Mouse (Mus musculus): ENCODE data around the gene Tm7sf3. TPM values are rescaled to one million over a fixed set of nuclear protein-coding genes. Genes with fewer than 3 reads are reported as not detected.

The Tm7sf3 gene
- polyA plus RNA-seq, 1 experiment from 2014 or later: 32.5 TPM

DNA sequence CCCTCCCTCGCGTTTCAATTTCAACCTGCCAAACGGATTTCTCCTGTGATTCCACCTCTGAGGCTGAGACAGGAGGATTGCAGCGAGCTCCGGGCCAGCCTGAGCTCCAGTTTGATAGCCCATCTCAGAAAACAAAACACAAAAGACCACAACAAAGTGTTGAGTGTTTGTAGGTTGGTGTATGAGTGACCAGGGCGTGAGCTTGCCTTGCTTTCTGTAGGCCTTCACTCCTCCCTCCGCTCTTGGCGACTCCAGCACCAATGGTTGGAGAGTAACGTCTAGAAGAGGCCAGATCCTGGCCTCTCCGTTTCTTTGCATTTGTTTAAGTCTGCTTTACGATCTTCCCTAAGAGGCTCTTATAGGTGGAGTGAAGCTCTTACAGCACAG is 553 bp upstream of the Tm7sf3 start:
- H3K4me2 ChIP-seq (replicated peaks): peak overlapping the region; percentile 86
- no peaks in the 10 kb centered on the region for H3K27me3 ChIP-seq (replicated peaks)
- peak overlapping the region; percentile 92; the same call in 1 of the 2 replicates for H3K27ac ChIP-seq
- H3K9ac ChIP-seq: peak overlapping the region; percentile 94
- H3K36me3 ChIP-seq: no peaks in the 10 kb centered on the region
- peak; percentile 6; the same call in 1 of the 2 replicates for ATAC-seq
- 16% methylated on average over 11 of the region's 11 CpGs for WGBS
- peak overlapping the region; percentile 80 for H3K4me3 ChIP-seq (replicated peaks)
- 0 out of 2 replicates have a peak, but pooled peaks cover 4% of the 10 kb centered on the region for H3K4me1 ChIP-seq (replicated peaks)
- no peaks in the 10 kb centered on the region for H3K9me3 ChIP-seq

GRCm38 (mm10) chr6:146641621-146642210 is 908 bp downstream of the Tm7sf3 start:
- H3K9ac ChIP-seq: no peak overlapping the region
- H3K4me2 ChIP-seq (replicated peaks): peak overlapping the region; percentile 57
- H3K27me3 ChIP-seq (replicated peaks): no peaks in the 10 kb centered on the region
- H3K9me3 ChIP-seq: no peaks in the 10 kb centered on the region
- no peaks in the 10 kb centered on the region for H3K36me3 ChIP-seq
- peak overlapping the region; percentile 80 for H3K4me3 ChIP-seq (replicated peaks)
- H3K4me1 ChIP-seq (replicated peaks): 0 out of 2 replicates have a peak, but pooled peaks cover 4% of the 10 kb centered on the region
- WGBS: 68% methylated on average over 11 of the region's 11 CpGs
- no peak overlapping the region for H3K27ac ChIP-seq
- no peak for ATAC-seq

- Histone ChIP-seq H3K4me2 (replicated peaks) (no peak overlapping the region), H3K27me3 (replicated peaks) (no peaks in the 10 kb centered on the region), H3K27ac (no peak overlapping the region), H3K36me3 (no peaks in the 10 kb centered on the region), H3K9me3 (no peaks in the 10 kb centered on the region), H3K4me1 (replicated peaks) (0 out of 2 replicates have a peak, but pooled peaks cover 4% of the 10 kb centered on the region), H3K9ac (no peak overlapping the region), H3K4me3 (replicated peaks) (no peak overlapping the region)
- no peak for ATAC-seq
- WGBS: 79% methylated on average over 6 of the region's 6 CpGs
Measured at GRCm38 (mm10) chr6:146640991-146641390, 1.6 kb downstream of the Tm7sf3 start.

DNA sequence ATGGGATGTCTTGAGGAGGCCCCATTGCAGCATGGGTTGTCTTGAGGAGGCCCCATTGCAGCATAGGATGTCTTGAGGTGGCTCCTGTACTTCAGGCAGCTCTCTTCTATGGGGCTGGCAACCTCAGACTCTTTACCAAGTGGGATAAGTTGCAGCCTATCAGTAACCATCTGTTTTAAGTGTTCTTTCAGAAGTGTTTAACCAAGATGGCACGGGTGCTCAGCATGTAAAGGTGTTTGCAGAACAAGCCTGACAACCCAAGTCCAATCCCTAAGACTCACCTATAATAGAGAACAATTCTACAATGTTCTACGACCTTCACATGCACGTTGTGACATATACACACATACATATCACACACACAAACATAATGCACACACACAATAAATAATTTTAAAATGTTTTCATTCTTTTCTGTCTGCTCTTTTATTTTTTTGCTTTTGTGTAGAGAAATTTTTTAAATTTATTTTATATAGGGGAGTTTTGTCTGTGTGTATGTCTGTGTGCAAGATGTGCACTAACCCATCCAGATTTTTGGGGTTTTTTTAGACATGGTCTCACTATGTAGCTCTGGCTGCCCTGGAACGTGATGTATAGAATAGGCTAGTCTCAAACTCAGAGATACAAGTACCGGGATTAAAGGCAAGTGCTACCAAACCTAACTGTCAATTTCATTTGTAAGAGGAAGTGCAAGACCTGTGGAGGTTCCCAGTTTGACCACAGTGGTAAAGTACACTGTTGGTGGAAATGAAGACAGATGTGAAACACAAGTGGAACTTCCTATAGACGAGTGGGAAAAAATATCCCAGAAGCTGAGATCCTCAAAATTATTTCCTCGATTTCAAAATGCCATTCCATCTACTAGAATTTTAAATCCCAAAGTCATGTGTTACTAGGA is 2.3 kb downstream of the Tm7sf3 start:
- 0 out of 2 replicates have a peak, but pooled peaks cover 4% of the 10 kb centered on the region for H3K4me1 ChIP-seq (replicated peaks)
- H3K9ac ChIP-seq: no peak overlapping the region
- H3K36me3 ChIP-seq: no peaks in the 10 kb centered on the region
- H3K4me3 ChIP-seq (replicated peaks): no peak overlapping the region
- H3K27ac ChIP-seq: no peak overlapping the region
- H3K9me3 ChIP-seq: no peaks in the 10 kb centered on the region
- no peaks in the 10 kb centered on the region for H3K27me3 ChIP-seq (replicated peaks)
- 78% methylated on average over 7 of the region's 7 CpGs for WGBS
- H3K4me2 ChIP-seq (replicated peaks): no peak overlapping the region
- no peak for ATAC-seq

DNA sequence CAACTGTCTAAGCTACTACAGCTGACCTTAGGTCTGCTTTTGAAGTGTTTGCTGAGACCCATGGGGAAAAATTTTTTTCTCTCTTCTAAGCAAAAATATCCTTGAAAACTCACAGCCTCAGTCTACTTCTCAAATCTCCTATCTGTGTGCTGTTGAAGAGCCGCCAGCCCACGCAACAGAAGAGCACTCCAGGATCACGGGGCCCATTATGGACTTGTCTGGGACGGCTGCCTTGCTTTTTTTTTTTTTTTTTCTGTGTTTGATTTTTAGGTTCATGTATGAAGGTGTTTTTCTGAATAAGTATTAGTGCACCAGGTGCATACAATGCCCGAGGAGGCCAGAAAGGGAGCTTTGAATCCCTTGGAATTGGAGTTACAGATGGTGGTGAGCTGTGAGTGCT is 6.1 kb downstream of the Tm7sf3 start:
- Histone ChIP-seq H3K36me3 (no peaks in the 10 kb centered on the region), H3K4me3 (replicated peaks) (no peak overlapping the region), H3K27me3 (replicated peaks) (no peaks in the 10 kb centered on the region), H3K4me2 (replicated peaks) (no peak overlapping the region), H3K27ac (no peak overlapping the region), H3K4me1 (replicated peaks) (peaks cover 7% of the 10 kb centered on the region), H3K9me3 (no peaks in the 10 kb centered on the region), H3K9ac (no peak overlapping the region)
- ATAC-seq: no peak
- WGBS: 82% methylated on average over 5 of the region's 5 CpGs

- no peak overlapping the region for H3K9ac ChIP-seq
- ATAC-seq: no peak
- no peaks in the 10 kb centered on the region for H3K36me3 ChIP-seq
- peak overlapping the region; percentile 69 for H3K4me2 ChIP-seq (replicated peaks)
- H3K27me3 ChIP-seq (replicated peaks): no peaks in the 10 kb centered on the region
- WGBS: 67% methylated on average over 4 of the region's 4 CpGs
- peaks cover 7% of the 10 kb centered on the region for H3K4me1 ChIP-seq (replicated peaks)
- no peak overlapping the region for H3K27ac ChIP-seq
- H3K9me3 ChIP-seq: no peaks in the 10 kb centered on the region
- peak overlapping the region; percentile 69; the same call in 1 of the 2 replicates for H3K4me3 ChIP-seq (replicated peaks)
Measured at GRCm38 (mm10) chr6:146634759-146635606, 7.6 kb downstream of the Tm7sf3 start.

DNA sequence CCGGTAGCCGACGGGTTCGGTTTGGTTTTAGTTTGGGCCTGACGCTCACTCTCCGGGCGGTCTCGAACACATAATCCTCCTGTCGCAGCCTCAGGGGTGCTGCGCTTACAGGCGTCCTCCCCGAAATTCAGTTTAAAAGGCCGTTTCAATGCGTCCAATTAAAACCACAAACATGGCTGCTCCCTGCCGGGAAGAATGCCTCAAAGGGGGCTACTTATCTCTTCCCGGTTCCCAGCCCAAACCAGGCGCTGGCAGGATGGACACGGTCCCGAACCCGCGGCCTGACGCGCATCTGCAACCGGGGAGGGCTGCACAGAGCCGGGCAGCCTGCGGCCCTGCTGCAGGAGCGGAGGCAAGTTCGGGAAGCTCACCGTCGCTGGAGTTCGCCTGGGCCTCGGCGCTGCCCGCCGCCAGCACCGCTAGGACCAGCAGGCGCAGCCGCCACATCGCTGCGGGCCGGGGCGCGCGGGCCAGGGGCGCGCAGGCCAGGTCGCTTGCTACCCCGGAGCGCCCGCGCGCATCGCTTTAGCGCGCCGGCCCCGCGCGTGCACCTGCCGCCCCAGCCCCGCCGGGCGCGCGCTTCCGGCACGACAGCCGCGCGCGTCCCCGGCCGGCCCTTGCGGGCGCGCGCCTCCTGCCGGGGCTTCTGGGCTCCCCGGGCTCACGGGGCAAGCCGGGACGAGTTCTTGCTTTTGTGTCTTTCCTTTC is 8.5 kb downstream of the Tm7sf3 start:
- peak overlapping the region; percentile 71 for H3K9ac ChIP-seq
- H3K4me2 ChIP-seq (replicated peaks): peak overlapping the region; percentile 69
- WGBS: 1% methylated on average over 80 of the region's 82 CpGs
- H3K27me3 ChIP-seq (replicated peaks): no peaks in the 10 kb centered on the region
- H3K27ac ChIP-seq: peak overlapping the region; percentile 80
- peaks cover 7% of the 10 kb centered on the region for H3K4me1 ChIP-seq (replicated peaks)
- ATAC-seq: peak; percentile 96
- H3K4me3 ChIP-seq (replicated peaks): peak overlapping the region; percentile 69
- no peaks in the 10 kb centered on the region for H3K36me3 ChIP-seq
- no peaks in the 10 kb centered on the region for H3K9me3 ChIP-seq

DNA sequence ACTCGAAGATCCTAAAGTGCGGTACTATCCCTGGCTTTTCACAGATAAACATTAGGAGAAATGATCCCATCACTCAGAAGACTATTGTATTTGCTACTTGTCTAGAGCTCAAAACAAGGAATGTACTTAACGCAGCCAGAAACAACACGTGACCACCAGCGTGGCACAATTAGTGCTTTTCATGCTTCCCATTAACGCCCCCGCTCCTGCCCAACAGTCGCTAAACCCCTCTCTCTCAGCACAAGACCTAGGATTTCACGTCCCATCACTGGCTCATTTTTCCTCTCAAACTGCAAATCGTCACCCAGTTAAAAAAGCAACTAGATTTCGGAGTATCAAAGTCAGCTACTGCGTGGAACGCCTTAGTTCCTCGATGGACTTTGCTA is 9.0 kb downstream of the Tm7sf3 start:
- Histone ChIP-seq H3K9me3 (no peaks in the 10 kb centered on the region), H3K4me1 (replicated peaks) (peaks cover 7% of the 10 kb centered on the region), H3K27me3 (replicated peaks) (no peaks in the 10 kb centered on the region), H3K4me3 (replicated peaks) (peak overlapping the region; percentile 69), H3K9ac (peak overlapping the region; percentile 71), H3K36me3 (no peaks in the 10 kb centered on the region), H3K4me2 (replicated peaks) (peak overlapping the region; percentile 69), H3K27ac (peak overlapping the region; percentile 80)
- peak; percentile 11 for ATAC-seq
- WGBS: 13% methylated on average over 14 of the region's 14 CpGs

GRCm38 (mm10) chr6:146633097-146633496 is 9.5 kb downstream of the Tm7sf3 start:
- H3K4me3 ChIP-seq (replicated peaks): peak overlapping the region; percentile 69; the same call in 1 of the 2 replicates
- no peaks in the 10 kb centered on the region for H3K9me3 ChIP-seq
- H3K27me3 ChIP-seq (replicated peaks): no peaks in the 10 kb centered on the region
- H3K4me1 ChIP-seq (replicated peaks): peaks cover 7% of the 10 kb centered on the region
- WGBS: 62% methylated on average over 8 of the region's 8 CpGs
- no peak overlapping the region for H3K27ac ChIP-seq
- H3K4me2 ChIP-seq (replicated peaks): peak overlapping the region; percentile 69
- no peaks in the 10 kb centered on the region for H3K36me3 ChIP-seq
- H3K9ac ChIP-seq: peak overlapping the region; percentile 71; the same call in 1 of the 2 replicates
- ATAC-seq: no peak

- Histone ChIP-seq H3K4me1 (replicated peaks) (peaks cover 7% of the 10 kb centered on the region), H3K9me3 (no peaks in the 10 kb centered on the region), H3K36me3 (no peaks in the 10 kb centered on the region), H3K9ac (no peak overlapping the region), H3K27ac (no peak overlapping the region), H3K27me3 (replicated peaks) (no peaks in the 10 kb centered on the region), H3K4me3 (replicated peaks) (no peak overlapping the region), H3K4me2 (replicated peaks) (no peak overlapping the region)
- no peak for ATAC-seq
- 69% methylated on average over 9 of the region's 9 CpGs for WGBS
Measured at GRCm38 (mm10) chr6:146632403-146632802, 10.2 kb downstream of the Tm7sf3 start.

DNA sequence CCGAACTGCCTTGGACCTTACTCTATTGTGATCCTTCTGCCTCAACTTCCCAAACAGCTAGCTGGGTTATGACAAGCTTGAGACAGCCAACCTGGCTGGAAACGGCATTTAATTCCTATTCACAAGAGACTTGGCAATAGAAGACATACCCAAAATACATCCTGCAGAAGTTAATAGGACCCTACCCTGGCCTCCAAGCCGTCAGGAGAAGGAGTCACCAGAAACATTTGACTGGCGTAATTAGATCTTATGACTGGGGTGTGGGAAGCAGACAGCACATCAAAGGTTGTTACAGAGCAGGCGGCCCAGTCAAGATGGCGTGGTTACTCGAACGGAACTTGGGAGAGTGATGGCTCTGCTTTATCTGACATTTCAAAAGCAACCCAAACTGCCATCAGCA is 10.8 kb downstream of the Tm7sf3 start:
- no peak for ATAC-seq
- H3K9ac ChIP-seq: no peak overlapping the region
- H3K9me3 ChIP-seq: no peaks in the 10 kb centered on the region
- H3K27ac ChIP-seq: no peak overlapping the region
- no peak overlapping the region for H3K4me2 ChIP-seq (replicated peaks)
- no peak overlapping the region for H3K4me3 ChIP-seq (replicated peaks)
- no peaks in the 10 kb centered on the region for H3K36me3 ChIP-seq
- 73% methylated on average over 8 of the region's 8 CpGs for WGBS
- peaks cover 7% of the 10 kb centered on the region for H3K4me1 ChIP-seq (replicated peaks)
- no peaks in the 10 kb centered on the region for H3K27me3 ChIP-seq (replicated peaks)
